Mouse (Mus musculus): ENCODE data around the gene Syt13. TPM values are rescaled to one million over a fixed set of nuclear protein-coding genes. Genes with fewer than 3 reads are reported as not detected.
A peak's percentile ranks its signal among the peaks of the same experiment; 100 is the strongest.

The Syt13 gene
- polyA plus RNA-seq, 1 experiment from 2014 or later: 22.7 TPM

DNA sequence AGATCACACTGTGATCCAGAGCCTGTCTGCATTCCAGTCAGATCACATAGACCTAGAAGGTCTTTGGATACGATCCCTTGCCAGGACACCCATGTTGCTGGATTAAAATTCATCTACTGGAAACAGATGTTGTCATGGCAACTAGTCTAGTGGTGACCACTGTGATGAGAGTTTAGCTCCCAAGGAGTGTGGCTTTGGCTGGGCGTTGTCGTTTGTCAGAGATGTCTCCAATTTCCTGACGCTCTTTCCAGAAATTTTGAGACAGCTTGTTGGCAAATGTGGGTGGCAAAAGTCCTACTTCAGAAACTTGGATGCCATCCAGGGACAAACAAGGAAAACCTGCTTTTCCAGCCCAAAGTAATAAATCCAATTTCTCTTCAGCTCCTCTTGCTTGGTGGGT, 43.7 kb downstream of the Syt13 start:
- no peak for DNase-seq (ENCODE audit: low spot score)

DNA sequence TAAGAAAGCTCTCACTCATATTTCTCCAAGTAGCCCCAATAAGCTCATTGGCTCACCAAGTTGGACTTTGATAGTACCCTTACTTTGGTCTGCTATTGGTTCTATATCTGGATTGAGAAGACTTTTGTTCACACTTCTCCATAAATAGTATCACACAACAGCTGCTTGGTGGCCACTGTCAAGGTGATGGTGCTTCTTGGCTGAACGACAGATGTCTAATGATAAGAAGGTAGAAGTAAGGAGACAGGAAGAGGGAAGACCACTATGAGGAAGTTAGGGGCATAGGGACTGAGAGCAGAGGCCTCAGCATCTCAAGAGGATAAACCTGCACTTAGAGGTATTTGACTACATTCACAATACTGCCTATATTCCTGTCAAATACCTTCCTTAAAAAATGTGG, 49.4 kb downstream of the Syt13 start:
- DNase-seq (ENCODE audit: low spot score): no peak

DNA sequence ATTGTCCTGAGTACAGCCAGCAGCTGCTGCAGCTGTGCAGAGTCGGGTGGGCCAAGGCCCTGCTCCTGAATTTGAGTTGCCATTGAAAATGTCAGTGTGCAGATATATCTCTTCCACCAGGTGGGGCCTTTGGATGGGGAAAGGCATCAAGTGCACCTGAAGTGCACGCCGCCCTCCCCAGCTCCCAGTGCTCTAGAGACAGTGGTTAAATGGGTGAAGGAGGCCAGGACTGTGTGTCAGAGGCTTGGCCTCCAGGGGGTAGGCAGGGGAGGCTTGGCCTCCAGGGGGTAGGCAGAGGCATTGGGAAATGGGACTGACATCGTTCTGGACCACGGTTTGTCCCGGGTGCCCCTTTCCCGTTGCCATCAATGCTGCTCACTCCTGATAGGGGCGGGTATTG, 51.4 kb downstream of the Syt13 start:
- DNase-seq (ENCODE audit: low spot score): peak; percentile 61

DNA sequence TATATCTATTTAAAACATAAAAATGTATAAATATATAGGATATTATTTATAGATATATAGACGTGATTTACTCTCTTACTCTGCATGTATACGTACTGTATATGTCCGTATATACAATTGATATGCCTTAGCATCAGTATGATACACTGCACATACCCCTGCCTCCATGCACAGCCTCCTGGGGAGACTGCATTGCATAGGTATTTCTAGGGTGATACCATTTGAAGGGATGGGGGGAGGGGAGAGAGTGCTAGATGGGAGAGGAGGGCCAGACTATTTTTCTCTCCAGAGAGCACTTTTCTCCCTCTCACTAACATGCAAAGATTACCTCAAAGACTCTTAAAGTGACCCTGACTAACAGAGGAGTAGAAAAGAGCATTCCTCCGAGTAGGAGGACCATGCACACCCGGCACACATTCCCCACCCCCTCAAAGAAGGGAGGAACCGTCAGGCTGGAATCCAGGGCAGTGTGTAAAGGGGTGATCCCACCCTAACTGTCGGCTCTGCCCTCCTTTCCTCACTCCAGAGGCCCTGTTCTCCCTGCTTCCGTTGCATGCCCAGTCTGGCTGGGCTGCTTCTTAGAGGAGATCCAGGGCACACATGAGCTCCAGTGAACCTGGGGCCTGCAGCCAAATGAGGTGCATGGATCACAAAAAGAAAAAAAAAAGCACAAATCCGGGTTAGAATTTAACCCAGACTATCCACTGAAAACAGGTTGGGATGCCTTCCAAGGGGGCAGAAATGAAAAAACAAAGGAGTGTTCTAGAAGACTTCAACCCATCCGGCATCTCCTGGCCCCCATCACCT, 52.3 kb downstream of the Syt13 start:
- no peak for DNase-seq (ENCODE audit: low spot score)

DNA sequence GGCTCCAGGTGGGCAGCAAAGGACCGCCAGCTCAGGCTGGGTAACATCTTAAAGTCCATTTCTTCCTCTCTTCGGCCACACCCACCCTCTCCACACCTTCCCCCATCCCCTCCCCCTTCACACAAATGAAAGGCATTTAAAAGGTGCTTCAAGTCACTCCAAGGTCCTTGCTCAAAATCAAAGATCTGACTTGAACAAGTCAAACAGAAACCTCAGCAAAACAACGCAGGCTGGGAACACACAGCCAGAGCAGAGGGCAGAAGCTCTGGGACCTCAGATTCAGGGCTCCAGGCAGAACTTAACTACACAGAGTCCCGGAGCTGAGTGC, 52.9 kb downstream of the Syt13 start:
- no peak for DNase-seq (ENCODE audit: low spot score)

GRCm38 (mm10) chr2:92971069-92971468, 56.2 kb downstream of the Syt13 start:
- peak; percentile 35 for DNase-seq (ENCODE audit: low spot score)

DNA sequence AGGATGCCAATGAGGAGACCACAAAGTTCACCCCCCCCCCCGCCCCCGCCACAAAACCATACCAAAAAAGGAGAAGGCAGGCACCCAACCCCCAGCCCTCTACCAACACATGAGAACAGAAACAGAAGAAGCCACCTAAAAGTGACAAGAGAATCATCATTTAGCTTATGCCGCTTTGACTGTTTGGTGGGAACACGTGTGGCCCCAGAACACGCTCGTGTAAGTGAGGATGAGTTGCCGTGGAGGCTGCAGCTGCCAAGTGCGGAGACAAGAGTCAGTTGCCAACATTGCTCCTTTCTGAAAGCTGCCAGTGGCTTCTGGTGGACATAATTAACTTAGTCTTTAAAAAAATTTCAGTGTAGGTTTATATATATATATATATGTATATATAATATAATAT, 56.6 kb downstream of the Syt13 start:
- peak; percentile 71 for DNase-seq (ENCODE audit: low spot score)

DNA sequence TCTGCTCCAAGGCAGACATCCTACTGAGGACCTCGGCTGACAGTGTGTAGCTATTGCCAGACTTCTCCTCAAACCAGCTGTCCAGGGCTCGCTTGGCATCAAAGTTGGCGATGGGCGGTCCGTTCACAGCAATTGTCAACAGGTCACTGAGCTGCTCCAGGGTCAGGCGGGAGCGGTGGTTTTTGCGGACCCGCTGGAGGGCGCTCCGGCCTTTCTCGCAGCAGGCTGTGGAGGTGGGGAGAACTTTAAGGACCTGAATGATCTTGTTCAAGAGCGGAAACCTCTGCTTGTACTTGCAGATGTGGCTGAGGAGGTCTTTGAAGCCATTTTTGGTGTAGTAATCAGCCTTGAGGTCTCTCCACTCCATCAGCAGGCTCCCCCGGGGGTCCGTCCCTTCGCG, 57.2 kb downstream of the Syt13 start:
- DNase-seq (ENCODE audit: low spot score): peak; percentile 59

DNA sequence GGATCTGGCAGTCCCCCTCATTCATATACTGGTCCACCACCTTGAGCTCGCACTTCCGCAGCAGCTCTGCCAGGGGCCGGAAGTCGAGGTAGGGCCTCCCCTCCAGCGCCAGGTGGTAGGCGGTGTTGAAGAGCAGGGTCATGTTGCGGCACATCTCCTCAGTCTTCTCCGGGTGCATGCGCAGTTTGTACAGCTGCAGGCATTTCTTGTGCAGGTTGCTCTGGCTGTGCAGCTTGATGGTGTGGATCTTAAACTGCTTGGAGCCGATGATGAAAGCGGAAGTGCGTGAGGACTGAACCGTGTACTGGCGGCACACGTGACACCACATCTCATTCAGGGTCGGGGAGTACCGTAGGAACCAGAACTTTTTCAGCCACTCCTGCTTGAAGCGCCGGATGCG, 58.7 kb downstream of the Syt13 start:
- DNase-seq (ENCODE audit: low spot score): no peak

GRCm38 (mm10) chr2:92975031-92975790, 60.3 kb downstream of the Syt13 start:
- peak; percentile 18 for DNase-seq (ENCODE audit: low spot score)

- DNase-seq (ENCODE audit: low spot score): no peak
Observed at GRCm38 (mm10) chr2:92980165-92980564, 65.3 kb downstream of the Syt13 start.

DNA sequence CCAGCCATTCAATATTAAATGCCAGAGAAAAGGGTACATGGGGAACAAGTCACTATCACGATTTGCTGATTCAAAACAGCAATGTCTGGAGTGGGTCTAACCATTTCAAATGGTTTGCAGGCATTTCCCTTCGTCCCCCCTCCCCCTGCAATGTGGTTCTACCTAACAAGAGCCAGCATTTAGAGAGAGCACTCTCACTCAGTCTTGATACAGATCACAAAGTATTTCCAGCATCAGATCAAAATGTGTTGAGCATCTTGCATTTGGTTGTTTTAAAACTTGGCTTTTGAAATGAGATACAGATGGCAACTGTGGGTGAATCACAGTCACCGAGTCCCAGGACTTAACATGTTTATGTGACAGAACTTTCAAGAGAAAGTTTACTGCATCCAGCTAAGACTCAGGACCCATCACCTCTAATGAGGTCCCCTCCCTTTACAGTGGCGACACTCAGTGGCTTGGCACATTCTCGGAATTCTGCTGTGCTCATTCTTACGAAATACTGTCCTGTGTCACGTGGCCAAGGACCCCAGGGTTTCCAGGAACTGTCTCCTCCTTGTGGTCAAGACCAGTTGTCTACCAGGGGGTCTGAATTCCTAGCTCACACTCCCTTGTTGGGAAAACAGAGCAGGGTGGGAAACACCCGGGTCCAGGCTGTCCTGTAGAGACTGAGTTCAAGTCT, 67.8 kb downstream of the Syt13 start:
- no peak for DNase-seq (ENCODE audit: low spot score)

GRCm38 (mm10) chr2:92983273-92983620, 68.3 kb downstream of the Syt13 start:
- no peak for DNase-seq (ENCODE audit: low spot score)

- no peak for DNase-seq (ENCODE audit: low spot score)
Observed at GRCm38 (mm10) chr2:92984321-92985108, 69.6 kb downstream of the Syt13 start.

DNA sequence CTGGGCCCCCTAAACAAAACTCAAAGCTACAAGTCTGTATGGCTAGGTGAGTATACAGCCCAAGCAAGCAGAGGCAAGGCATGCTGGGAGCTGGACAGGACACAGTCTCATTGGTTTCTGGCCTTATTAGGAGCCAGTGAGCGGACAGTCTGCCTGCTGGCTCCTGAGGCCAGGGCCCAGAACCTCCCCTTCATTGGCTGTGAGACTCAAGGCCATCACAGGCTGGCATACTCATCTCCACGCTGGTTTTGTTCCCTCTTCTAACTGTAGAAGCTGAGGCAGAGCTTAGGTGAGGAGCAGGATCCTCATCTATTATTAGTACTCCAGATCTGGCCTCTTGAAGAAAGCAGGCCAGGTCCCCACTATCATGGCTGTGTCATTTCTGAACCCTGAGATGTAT, 70.3 kb downstream of the Syt13 start:
- DNase-seq (ENCODE audit: low spot score): no peak

DNA sequence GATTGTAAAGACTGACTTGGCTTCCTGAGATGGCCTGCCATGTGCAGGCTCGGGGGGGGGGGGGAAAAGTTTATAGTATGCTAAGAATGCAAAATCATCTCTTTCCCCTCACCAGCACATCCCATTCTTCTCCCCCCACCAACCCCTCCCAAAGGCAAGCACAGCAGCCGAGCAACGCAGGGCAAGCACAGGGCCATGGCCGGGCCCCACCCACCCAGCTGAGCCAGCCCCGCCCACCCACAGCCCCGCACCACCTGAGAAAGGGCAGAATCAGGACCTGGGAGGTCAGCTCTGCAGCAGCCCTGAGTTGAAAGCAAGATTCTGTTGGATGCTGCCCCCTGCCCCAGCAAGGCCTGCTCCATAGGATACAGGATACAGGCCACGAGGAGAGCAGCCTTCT, 70.7 kb downstream of the Syt13 start:
- DNase-seq (ENCODE audit: low spot score): no peak

GRCm38 (mm10) chr2:92987108-92987618, 72.3 kb downstream of the Syt13 start:
- no peak for DNase-seq (ENCODE audit: low spot score)

GRCm38 (mm10) chr2:92987901-92988631, 73.2 kb downstream of the Syt13 start:
- DNase-seq (ENCODE audit: low spot score): peak; percentile 72

DNA sequence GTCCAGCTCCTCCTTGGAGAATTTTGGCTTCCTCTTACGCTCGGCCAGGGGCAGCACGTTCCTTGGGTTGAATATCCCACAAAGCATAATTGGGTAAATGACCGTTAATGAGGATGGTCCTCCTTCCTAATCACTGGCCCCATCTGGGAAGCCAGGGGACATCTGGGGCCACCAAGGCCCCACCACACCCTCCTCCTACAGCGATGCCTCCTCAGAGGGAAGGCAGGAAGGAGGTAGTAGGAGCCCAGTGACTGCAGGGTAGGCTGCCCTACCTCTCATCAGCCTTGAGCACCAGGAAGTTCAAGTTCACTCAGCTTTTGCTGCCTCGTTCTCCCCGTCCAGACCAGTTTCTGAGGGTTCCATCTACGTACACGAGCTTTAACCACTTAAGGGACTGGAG, 74.7 kb downstream of the Syt13 start:
- DNase-seq (ENCODE audit: low spot score): no peak

DNA sequence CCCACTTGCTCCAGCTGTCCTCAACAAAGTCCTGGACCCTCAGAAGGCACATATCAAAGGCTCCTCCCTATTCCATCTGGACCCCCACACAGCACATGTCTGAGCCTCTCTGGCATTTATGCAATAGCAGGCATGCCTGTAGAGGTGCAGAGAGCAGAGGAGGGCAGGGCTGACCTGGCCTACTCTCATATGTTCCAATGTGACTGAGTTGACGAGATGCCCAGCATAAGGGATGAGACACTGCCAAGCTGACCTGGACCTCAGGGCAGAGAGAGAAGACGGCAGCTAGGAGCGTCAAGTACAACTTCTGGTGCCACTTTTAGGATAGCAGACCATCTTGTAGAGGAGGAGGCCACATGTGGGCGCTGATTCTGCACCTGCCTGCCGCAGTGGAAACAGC, 77.1 kb downstream of the Syt13 start:
- DNase-seq (ENCODE audit: low spot score): no peak

GRCm38 (mm10) chr2:93005028-93005427, 90.1 kb downstream of the Syt13 start:
- DNase-seq (ENCODE audit: low spot score): no peak
